Mouse (Mus musculus): ENCODE measurements at regions not wholly inside any gene's neighbourhood (a gene's known extent, or its start where the extent isn't known, plus 50 kb on each side); places are given as distances from the start of the nearest gene placed in this dataset.

DNA sequence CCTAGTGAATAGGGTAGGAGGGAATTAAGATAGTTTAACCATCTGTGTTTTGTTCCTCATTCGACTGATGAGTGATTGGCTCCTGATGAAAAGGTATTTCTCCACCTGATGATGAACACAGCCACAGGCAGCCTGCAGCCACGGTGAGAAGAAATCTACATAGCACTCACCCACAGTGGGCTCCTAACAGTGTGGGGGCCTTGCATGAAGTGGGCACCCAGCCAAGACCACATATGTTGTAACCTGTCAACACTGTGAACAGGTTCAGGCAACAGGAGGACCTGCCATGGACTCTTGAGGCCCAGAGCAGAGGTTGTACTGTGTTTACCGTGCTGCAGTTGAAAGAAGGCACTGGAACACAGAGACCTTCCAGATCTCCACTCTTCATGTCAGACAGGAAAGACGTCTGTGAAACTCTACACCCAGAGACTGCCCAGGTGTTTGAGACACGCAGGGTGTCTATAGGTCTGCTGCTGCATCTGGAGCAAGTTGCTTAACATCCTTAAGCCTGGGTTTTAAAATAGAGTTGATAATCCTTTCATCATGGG, 251.8 kb downstream of the Gm826 start:
- WGBS, result 52% methylated on average over 5 of the region's 5 CpGs
- Histone ChIP-seq H3K4me1 (no peaks in the 10 kb centered on the region), H3K36me3 (no peaks in the 10 kb centered on the region), H3K4me3 (no peak overlapping the region), H3K27ac (no peak overlapping the region), H3K27me3 (ENCODE audit: insufficient read depth, poor library complexity, severe bottlenecking) (no peaks in the 10 kb centered on the region), H3K9me3 (no peaks in the 10 kb centered on the region)
- no peak for DNase-seq (ENCODE audit: low spot score)

DNA sequence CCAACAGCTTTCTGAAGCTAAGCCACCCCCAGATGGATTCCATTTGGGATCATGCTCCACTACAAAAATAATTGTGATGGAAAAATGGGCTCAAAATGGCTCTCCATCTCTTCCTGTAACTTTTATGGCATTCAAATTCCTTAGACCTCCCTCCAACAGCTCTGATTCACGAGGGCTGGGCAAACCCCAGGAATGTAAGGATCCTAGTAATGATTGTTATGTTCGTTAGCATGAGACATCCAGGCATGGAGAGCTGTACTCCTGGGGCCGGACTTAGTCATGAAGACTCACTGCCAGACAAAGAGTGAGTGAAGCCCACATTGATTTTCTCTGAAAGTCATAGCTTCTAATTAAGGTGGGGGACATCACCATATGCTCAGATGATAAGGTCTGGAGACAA, 258.3 kb downstream of the Gm826 start:
- Histone ChIP-seq H3K27me3 (ENCODE audit: insufficient read depth, poor library complexity, severe bottlenecking) (no peaks in the 10 kb centered on the region), H3K4me1 (peaks cover 10% of the 10 kb centered on the region; the same call in 1 of the 2 replicates), H3K9me3 (no peaks in the 10 kb centered on the region), H3K27ac (no peak overlapping the region), H3K36me3 (no peaks in the 10 kb centered on the region), H3K4me3 (no peak overlapping the region)
- no peak for DNase-seq (ENCODE audit: low spot score)
- 78% methylated on average over 3 of the region's 3 CpGs for WGBS

DNA sequence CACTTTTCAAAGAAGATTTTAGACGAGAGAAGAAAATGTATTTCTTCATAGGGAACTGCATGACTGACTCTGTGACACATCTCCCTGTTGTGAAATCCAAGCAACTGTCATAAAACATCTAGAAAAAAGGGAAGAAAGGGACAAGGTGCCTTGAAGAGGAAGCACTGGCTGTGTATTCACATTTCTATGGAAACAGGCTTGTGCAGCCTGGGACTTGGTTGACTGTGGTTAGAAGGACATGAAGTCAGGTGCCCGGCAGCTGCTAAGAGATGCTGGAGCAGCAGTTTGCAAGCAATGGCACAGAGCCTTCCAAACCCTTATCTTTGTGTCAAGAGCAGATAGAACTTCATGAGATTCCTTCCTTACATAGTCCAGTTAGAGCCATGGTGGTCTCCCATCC, 263.5 kb downstream of the Gm826 start:
- Histone ChIP-seq H3K27me3 (ENCODE audit: insufficient read depth, poor library complexity, severe bottlenecking) (no peaks in the 10 kb centered on the region), H3K4me3 (no peak overlapping the region), H3K9me3 (no peaks in the 10 kb centered on the region), H3K4me1 (peaks cover 21% of the 10 kb centered on the region), H3K27ac (no peak overlapping the region), H3K36me3 (no peaks in the 10 kb centered on the region)
- DNase-seq (ENCODE audit: low spot score), result no peak
- WGBS, result 79% methylated on average over 2 of the region's 2 CpGs

DNA sequence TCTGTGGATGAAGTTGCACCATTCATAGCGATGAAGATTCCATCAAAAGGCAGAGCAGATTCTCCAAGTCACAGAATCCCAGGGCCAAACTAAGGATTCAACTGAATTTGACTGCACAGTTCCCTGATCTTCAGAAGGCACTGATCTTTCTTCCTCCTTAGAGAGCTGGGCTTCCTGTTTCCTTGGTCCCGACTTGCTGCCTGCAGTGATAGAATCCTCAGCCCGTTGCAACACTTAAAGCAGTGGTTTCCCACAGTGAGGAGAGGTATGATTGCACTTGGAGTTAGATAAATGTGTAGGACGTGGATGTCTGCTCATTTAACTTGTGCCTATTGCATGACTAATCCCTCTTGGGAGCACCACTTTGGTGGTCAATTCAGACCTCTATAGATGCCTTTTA, 265.2 kb downstream of the Gm826 start:
- peaks cover 26% of the 10 kb centered on the region for H3K4me1 ChIP-seq
- WGBS, result 62% methylated on average over 4 of the region's 4 CpGs

DNA sequence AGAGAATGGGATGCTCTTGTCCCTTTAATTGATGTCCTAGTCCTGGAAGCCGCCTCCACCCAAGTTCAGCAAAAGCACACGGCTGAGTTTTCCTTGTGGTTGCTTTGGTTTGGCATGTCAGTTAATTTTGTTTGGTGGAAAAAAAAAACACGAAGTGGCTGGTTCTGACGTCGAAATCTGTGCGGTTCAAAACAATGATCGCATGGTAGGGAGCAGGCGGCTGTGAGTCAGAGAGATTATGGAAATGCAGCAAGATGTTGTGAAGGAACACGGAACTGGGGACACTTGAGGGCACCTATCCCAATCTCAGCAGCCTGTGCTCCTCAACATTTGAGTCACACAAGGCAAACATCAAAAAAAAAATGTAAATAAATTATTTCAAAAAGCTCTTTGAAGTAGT, 266.1 kb downstream of the Gm826 start:
- H3K36me3 ChIP-seq, result no peaks in the 10 kb centered on the region
- no peak overlapping the region for H3K4me3 ChIP-seq
- peaks cover 26% of the 10 kb centered on the region for H3K4me1 ChIP-seq
- no peak overlapping the region for H3K27ac ChIP-seq
- WGBS, result 81% methylated on average over 9 of the region's 9 CpGs
- no peaks in the 10 kb centered on the region for H3K27me3 ChIP-seq (ENCODE audit: insufficient read depth, poor library complexity, severe bottlenecking)
- no peak for DNase-seq (ENCODE audit: low spot score)
- no peaks in the 10 kb centered on the region for H3K9me3 ChIP-seq

More for the DNA sequence above, 265.2 kb downstream of the Gm826 start:
- Histone ChIP-seq H3K9me3 (no peaks in the 10 kb centered on the region), H3K27ac (no peak overlapping the region), H3K4me3 (no peak overlapping the region), H3K27me3 (ENCODE audit: insufficient read depth, poor library complexity, severe bottlenecking) (no peaks in the 10 kb centered on the region), H3K36me3 (no peaks in the 10 kb centered on the region)
- DNase-seq (ENCODE audit: low spot score), result no peak

DNA sequence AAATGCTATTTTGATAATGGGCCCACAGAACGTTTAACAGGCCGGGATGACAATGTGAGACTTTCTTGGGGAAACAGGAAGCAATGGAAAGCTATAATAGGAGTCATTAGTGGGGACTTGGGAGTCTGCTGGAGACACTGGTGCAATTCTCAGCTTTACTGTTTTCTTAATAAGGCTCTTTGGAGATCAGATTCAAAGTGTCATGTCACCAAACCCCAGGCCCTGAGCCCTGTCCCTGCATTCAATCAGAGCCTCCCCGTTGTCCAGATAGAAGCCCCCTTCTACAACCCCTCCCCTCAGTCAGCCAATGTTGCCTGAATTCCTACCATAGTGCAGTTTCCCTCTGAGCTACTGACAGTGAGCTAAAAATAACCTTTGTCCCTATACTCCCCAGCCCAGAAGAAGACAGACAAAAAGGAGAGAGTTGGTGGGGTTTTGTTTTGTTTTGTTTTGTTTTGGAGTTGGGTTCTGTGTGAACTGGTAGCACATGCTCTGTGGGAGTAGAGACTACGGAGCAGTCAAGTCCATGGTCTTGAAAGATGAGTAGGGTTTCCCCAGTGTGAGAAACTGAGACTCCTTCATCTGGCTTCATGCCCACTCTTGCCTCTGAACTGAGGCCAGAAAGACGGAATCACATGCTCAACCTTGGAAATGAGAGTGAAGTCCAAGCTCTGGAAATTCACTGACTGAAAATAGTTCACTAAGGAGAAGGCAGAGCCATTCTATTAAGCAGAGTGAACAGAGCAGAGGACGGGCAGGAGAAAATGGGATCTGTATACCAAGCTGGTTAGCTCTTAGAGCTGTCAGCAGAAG, 267.3 kb downstream of the Gm826 start:
- Histone ChIP-seq H3K27me3 (ENCODE audit: insufficient read depth, poor library complexity, severe bottlenecking) (no peaks in the 10 kb centered on the region), H3K9me3 (no peaks in the 10 kb centered on the region), H3K4me1 (peaks cover 23% of the 10 kb centered on the region), H3K36me3 (no peaks in the 10 kb centered on the region), H3K4me3 (no peak overlapping the region), H3K27ac (peak overlapping the region; percentile 80)
- WGBS, result 25% methylated on average over 6 of the region's 6 CpGs
- no peak for DNase-seq (ENCODE audit: low spot score)

DNA sequence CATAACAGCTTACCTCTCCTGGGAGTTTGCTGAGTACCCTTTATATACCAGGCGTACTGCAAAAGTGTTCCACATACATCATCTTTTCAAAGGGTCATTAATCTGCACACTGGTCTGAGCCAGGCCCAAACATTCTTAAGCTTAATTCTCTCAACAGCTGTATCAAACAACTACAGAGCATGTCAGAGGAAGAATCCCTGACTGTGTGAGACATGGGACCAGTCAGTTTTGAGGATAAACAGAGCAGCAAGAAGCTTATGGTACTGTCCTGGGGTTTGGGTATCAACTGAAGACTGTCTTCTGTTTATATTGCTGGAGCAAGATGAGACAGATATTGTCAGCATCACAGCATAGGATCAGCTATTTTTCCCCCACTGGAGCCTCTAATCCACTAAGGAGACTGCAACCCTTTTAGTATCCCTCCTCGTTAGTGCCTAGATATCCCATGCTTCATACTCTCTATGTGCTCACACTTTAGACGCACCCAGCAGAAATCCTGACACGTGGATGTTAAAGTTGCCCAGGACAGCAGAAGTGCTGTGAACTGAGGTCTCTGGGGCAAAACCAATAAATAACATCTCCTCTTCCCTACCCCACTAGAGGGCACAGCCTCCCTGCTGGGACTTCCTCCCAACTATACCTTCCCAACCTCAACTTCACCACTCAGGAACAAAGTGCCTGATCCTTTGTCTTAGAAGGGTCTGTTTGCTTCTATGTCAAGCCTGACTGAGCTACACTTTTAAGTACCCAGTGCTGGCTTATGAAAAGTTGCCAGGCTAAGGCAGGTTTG, 271.6 kb downstream of the Gm826 start:
- no peak overlapping the region for H3K4me3 ChIP-seq
- no peaks in the 10 kb centered on the region for H3K36me3 ChIP-seq
- no peaks in the 10 kb centered on the region for H3K27me3 ChIP-seq (ENCODE audit: insufficient read depth, poor library complexity, severe bottlenecking)
- peaks cover 21% of the 10 kb centered on the region for H3K4me1 ChIP-seq
- no peak overlapping the region for H3K27ac ChIP-seq
- DNase-seq (ENCODE audit: low spot score), result no peak
- WGBS, result 54% methylated on average over 4 of the region's 4 CpGs
- no peaks in the 10 kb centered on the region for H3K9me3 ChIP-seq

DNA sequence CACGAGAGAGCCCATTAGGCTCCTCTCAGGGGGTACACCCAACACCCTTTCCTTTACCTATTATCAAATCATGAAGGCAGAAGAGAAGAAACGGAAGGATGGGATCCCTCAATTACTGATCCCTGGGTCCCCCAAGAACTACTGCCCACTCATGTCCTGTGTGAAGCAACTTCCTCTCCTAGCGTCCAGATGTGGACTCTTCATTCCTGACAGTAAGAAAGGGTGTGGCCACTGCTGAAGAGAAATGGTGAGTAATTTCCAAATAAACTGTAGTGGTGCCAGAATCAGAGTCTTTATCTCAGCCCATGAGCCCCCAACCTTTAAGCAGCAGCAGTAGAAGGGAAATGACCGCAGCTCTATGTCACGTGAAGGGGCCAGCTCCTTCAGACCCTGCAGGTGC, 273.9 kb downstream of the Gm826 start:
- WGBS, result 80% methylated on average over 5 of the region's 5 CpGs
- H3K9me3 ChIP-seq, result no peaks in the 10 kb centered on the region
- H3K4me3 ChIP-seq, result no peak overlapping the region
- 0 out of 2 replicates have a peak, but pooled peaks cover 2% of the 10 kb centered on the region for H3K27me3 ChIP-seq (ENCODE audit: insufficient read depth, poor library complexity, severe bottlenecking)
- peaks cover under 1% of the 10 kb centered on the region; the same call in 1 of the 2 replicates for H3K4me1 ChIP-seq
- no peak for DNase-seq (ENCODE audit: low spot score)
- no peak overlapping the region for H3K27ac ChIP-seq
- H3K36me3 ChIP-seq, result no peaks in the 10 kb centered on the region

DNA sequence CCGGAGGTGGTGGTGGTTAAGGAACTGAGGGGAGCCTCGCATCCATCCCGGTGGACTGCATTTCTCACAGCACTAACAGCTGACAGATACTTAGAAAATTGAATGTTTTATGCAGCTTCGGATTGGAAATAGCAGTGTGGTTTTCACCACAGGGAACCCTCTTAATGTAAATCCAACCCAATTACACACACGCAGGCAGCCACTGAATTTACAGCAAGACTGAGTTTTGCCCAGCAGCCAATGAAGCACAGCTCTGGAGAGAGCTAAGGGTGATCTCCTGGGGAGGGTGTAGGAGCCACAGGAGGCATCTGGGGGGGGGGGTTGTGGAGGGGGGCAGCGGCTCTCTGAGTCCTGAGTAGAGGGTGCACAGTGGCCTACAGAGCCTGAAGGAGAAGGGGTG, 276.8 kb downstream of the Gm826 start:
- H3K27ac ChIP-seq, result no peak overlapping the region
- 56% methylated on average over 6 of the region's 6 CpGs for WGBS
- H3K4me3 ChIP-seq, result no peak overlapping the region
- no peaks in the 10 kb centered on the region for H3K36me3 ChIP-seq
- no peak for DNase-seq (ENCODE audit: low spot score)
- H3K4me1 ChIP-seq, result no peaks in the 10 kb centered on the region
- 0 out of 2 replicates have a peak, but pooled peaks cover 7% of the 10 kb centered on the region for H3K27me3 ChIP-seq (ENCODE audit: insufficient read depth, poor library complexity, severe bottlenecking)
- H3K9me3 ChIP-seq, result no peaks in the 10 kb centered on the region

DNA sequence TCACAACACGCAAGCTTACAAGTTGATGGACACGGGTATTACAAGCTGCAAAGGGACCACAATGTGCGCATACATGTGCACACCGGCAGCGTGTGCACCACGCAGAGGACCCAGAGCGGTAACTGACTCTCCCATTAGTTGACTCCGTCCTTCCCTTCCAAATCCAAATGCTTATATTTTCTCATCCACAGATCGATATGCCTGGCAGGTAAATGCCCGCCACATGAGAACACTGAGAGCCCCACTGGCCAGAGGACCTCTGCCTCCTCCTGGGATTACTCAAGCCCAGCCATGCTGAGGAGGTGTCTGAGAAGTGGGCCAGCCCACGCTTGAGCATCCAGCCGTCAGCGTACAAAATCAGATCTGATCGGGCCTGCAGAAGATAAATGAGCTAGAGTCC, 279.6 kb downstream of the Gm826 start:
- 84% methylated on average over 14 of the region's 14 CpGs for WGBS
- no peaks in the 10 kb centered on the region for H3K9me3 ChIP-seq
- H3K27me3 ChIP-seq (ENCODE audit: insufficient read depth, poor library complexity, severe bottlenecking), result 0 out of 2 replicates have a peak, but pooled peaks cover 7% of the 10 kb centered on the region
- no peaks in the 10 kb centered on the region for H3K4me1 ChIP-seq
- H3K27ac ChIP-seq, result no peak overlapping the region
- DNase-seq (ENCODE audit: low spot score), result no peak
- no peak overlapping the region for H3K4me3 ChIP-seq
- no peaks in the 10 kb centered on the region for H3K36me3 ChIP-seq

DNA sequence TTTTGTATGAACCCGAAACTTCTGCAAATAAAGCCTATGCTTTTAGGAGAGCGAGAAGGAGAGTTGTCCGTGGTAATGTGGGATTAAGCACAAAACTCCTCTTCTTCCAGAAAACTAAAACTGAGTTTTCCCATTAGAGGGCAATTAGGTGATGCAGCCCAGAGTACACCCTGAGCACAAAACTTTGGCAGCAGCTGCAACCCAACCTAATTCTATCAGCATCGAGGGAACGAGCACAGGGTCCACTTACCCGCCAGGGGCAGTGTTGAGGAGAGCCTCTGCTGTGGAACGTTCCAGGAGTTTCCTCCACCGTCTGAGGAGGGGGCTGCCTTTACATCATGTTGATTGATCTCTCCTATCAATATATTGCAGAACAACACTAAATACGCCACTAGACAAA, 285.7 kb downstream of the Gm826 start:
- DNase-seq (ENCODE audit: low spot score), result no peak

DNA sequence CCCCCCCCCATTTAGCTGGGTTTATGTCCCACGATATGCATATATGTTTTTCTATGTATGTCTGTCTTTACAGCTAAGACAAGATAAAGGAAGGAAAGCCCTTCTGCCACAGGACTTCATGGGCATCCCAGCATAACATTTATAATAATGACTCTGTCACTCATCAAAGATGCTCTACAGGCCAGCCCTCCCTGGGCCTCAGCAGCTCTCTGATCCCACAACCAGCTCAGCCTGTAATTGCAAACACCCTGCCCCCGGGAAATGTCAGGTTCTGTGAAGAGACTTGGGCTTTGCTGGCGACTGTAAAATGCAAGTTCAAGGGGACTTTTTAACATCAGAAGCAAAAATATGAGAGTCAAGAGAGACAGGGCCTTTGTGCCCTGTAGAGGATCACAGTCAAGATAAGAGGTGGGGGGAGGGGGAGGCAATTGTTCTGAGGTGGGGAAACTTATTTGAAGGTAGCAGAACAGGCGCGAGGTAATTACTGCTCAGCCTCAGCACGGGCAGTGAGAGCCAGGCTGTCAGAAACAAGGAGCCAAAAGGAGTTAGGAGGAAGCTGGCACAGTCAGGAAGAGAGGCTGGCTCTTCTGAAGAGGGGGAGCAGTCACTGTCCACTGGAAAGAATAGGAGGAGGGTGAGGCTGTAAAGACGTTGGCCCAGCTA, 286.9 kb downstream of the Gm826 start:
- H3K36me3 ChIP-seq, result no peaks in the 10 kb centered on the region
- H3K27me3 ChIP-seq (ENCODE audit: insufficient read depth, poor library complexity, severe bottlenecking), result no peaks in the 10 kb centered on the region; the same call in 1 of the 2 replicates
- 23% methylated on average over 7 of the region's 7 CpGs for WGBS
- H3K4me3 ChIP-seq, result no peak overlapping the region
- H3K27ac ChIP-seq, result peak overlapping the region; percentile 37; the same call in 1 of the 2 replicates
- peaks cover 10% of the 10 kb centered on the region; the same call in 1 of the 2 replicates for H3K4me1 ChIP-seq
- H3K9me3 ChIP-seq, result no peaks in the 10 kb centered on the region
- no peak for DNase-seq (ENCODE audit: low spot score)

More for the DNA sequence above, 285.7 kb downstream of the Gm826 start:
- Histone ChIP-seq H3K4me3 (no peak overlapping the region), H3K27me3 (ENCODE audit: insufficient read depth, poor library complexity, severe bottlenecking) (no peaks in the 10 kb centered on the region; the same call in 1 of the 2 replicates), H3K27ac (no peak overlapping the region), H3K36me3 (no peaks in the 10 kb centered on the region), H3K9me3 (no peaks in the 10 kb centered on the region), H3K4me1 (peaks cover 10% of the 10 kb centered on the region; the same call in 1 of the 2 replicates)
- 88% methylated on average over 9 of the region's 9 CpGs for WGBS

Data from heart, embryonic 10.5 days (tissue).